Mouse (Mus musculus) left cerebral cortex, adult 11 months (tissue): ENCODE data around the gene Sphk2.

Experiments
- DNase-seq: peaks from one replicate; pipeline ENCODE4 v3.0.0; 2022; ENCODE audit warnings: low spot score

Gene Sphk2

DNA sequence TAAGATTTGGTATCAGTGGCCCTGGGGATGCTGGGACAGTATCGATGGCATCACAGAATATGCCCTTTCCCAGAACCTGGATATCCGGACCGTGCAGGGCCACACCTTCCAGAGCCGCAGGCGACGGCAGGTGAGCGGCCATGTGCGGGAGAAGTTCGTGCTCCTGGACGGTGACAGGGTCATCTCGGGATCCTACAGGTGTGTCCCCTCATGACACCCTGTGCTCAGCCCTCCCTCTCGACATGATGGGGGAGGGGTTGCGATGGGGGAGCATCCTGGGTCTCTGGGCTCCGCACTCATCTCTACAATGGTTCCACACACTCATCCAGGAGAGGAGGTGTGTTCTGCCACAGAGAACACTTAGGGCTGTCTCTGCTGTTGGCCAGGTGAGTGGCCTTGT lies 6.0 kb upstream of the Sphk2 start:
- DNase-seq: no peak

DNA sequence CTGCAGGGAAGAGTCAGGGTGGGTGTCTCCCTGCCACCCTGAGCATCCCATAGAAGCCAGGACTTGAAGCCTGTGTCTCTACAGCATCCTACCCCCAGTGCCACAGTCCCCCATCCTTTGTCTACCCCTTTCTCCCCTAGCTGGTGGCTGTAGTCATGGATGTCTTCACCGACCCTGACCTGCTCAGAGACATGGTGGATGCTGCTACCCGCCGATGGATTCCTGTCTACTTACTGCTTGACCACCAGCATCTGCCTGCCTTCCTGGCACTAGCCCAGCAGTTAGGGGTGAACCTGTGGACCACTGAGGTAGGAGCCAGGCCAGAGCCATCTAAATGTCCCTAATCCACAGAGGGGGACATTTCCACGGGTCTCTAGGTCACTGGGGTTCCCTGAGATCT lies 5.5 kb upstream of the Sphk2 start:
- no peak for DNase-seq

DNA sequence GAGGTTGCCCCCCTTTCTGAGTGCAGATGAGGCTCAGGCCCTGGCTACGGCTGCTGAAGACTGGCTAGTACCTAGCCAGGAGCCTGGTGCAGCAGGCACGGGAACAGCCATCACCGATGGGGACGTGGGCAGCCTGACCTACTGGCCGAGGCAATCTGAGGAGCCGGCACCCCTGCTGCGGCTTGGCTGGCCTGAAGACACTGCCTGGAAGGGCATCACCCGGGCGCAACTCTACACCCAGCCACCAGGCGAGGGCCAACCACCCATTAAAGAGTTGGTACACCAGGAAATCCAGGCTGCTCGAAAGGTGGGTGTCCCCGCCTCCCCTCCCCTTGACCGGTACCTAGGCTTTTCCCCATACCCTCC lies 4.5 kb upstream of the Sphk2 start:
- DNase-seq: no peak

DNA sequence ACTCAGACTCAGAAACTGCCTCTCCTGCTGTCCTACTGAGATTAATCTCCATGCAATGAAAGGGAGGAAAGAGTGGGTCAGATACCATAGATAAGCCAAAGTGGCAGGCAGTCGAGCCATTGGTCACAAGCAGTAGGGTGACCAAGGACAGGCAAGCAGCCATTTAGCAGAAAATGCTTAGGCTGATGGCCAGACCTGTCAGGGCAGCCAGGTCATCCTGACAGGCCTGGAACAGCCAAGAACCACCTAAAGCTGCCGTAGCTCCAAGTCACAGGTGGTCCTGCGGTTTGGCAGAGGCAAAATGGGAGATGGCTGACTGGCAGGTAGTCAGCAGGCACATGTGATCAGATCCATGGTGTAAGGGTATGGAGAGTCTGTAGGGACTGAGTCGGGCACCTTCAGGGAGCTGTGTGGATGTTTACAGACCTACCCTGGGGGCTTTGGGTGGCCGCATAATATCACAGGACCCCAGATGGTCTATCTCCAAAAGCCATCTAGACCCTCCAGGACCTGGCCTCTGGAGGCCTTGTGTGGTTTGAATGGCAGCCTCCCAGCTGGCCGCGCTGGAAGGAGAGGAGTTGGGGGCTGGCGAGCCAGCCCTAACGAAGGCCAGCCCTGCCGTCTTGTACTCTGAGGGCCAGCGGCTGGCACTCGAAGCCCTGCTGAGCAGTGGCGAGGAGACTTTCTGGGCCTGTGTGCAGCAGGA lies 4.0 kb upstream of the Sphk2 start:
- no peak for DNase-seq

DNA sequence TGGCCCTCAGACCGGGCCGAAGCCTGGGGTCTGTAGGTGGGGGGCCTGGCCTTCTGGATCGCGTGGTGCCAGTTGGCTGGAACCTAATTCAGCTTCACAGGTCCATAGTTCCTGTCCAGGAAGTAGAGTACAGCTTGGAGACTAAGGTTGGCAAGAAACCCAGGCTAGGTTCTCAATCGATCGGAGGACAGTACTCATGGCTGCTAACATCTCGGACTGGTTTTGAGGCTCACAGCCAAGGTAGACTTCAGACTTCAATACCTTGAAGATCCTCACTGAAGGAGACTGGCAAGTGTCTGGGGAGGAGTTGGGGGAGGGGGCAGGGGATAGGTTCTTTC lies 3.4 kb upstream of the Sphk2 start:
- DNase-seq: no peak

DNA sequence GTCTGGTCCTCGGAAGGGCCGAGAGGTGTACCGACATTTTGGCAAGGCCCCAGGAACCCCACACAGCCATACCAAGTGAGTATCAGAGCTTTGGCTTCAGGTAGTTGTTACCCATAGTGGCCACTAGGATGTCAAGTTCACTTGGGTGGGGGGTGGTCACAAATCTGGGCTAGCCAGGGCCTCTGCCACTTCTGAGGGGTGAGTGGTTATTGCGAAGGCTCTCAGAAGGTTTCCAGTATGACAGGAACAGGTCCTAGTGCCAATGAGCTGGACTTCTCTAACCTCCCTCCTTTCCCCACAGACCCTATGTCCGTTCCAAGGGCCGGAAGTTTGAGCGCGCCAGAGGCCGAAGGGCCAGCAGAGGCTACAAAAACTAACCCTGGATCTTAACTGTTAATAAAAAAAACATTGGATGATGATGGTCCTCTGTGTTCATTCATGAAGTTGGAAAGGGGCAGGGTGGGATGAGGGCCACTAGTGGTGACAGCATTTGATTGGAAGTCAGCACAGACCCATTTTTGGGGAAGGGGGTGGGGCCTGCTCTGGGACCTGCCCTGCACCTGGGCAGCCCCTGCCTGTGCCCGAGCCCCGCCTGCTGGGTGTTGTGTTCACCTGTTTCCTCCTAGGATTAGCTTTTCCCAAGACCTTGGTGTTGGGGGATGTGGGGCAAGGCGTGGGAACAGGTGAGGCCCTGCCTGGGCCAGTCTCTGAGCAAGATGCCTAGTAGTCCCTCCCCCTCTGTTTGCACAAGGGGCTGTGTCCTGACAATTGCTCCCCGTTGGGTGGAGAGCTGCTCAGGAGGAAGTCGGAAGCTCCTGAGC lies 2.8 kb upstream of the Sphk2 start, which contains the start of gene Fam83e:
Fam83e (plus strand) TSS at position 800 of the 821 bp plus-strand sequence.
- DNase-seq: no peak

DNA sequence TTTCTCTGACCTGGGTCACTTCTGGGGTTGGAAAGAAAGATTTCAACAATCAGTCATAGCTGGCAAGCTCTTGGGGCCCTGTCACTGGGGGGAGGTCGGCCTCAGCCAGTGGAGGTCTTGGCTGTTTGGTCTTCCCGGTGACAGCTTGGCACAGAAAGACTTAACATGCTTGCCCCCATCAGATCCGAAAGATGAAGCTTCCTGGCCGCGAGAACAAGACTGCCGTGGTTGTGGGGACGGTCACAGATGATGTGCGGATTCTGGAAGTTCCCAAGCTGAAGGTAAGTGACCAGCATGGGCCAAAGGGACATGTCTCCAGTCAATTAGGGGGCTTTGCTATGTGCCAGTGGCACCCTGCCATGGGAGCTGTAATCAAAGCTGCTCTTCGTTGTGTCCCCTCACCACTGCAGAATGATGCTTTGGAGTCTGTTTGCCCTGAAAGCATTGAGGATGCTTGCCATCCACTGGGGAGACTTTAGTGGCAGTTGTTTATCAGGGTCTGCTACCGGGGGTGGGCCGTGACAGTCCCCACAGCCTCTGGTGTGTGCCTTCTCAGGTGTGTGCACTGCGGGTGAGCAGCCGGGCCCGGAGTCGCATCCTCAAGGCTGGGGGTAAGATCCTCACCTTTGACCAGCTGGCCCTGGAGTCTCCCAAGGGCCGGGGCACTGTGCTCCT lies 2.1 kb upstream of the Sphk2 start:
- DNase-seq: no peak

DNA sequence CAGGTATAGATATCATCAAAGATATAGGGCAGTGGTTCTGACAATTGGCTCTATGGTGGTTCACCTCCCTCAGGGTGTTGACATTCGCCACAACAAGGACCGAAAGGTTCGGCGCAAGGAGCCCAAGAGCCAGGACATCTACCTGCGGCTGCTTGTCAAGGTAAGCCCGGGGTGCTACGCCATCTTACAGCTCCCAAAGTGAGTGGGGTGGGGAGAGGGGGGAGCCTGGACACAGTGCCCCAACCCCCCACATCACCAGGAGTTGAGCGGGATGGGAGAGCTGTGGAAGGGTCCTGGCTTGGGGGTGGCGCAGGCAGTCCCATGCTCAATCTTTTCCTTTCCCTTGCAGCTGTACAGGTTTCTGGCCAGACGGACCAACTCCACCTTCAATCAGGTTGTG lies 1.4 kb upstream of the Sphk2 start:
- no peak for DNase-seq

DNA sequence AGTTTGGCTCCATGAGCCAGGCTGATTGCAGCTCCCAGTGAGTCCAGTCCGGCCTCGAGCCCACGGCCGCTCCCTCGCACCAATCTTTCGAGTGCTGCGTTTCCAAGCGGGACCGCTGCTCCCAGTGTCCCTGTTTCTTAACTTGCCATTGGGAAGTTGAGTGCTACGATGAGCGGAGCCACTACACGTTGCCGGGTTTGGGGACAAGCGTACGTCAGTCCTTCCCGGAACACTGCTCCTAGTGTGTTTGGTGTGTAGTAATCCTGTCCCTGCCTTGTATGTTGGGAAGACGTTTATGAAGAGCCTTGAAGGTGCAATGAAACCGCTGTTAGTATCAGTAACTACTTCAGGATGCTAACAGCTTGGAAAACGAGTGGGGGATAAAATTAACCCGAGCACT lies 529 bp upstream of the Sphk2 start:
- DNase-seq: no peak

DNA sequence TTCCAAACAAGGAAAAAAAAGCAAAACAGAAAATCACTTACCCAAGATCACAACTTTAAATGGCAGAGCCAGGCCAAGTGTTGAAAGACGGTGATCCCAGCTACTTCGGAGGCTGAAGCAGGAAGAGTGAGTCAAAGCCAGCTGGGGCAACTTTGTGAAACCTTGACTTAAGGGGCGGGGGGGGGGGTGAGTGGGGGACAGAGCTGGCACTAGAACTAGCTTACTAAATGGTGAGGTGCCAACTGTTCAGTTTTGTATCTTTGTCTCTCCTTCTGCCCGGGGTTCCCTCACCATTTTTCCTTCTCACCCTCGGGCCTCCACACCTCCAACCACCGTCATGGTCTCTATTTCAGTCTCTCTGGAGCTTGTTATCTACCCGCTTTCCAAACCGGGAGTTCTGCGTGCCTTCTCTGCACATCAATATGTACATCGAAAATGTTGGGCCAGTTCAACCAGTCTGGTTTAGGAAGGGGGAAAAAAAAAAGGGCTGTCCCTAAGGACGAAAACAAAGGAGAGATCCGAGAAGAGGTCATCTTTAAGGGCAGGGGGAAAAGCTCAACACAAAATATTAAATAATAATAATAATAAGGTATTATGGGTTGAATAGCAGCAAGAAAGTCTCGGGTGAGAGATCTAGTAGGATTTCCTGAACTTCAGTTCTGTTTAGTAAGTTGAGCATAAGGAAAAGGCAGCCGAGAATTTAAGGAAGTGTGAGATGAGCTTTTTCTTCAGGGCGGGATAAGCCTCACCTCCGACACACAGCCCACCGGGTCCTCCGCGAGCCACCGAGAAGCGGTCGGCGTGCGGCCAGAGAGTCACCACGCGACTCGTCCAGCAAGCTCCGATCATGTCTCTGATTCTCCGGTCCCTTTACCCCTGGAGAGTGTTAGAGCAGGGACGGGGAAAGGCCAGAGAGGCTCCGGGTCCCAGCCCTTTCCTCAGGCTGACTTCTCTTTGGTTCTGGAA lies 567 bp downstream of the Sphk2 start:
- DNase-seq: no peak

DNA sequence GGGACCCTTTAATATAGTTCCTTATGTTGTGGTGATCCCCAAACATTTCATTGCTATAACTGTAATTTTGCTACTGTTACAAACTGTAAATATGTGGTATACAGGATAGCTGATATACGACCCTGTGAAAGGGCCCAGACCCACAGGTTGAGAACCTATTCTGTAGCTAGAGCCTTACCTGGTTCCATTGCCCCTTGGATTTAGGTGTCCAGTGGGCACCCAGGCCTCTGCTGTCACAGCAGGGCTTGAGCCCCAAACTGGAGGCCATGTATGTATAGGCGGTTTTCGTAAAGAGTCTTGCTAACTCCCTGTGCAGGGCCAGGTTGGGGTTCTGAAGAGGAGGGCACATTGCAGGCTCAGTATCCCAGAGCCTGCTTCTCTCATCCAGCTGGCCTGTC lies 1.3 kb downstream of the Sphk2 start:
- DNase-seq: no peak

DNA sequence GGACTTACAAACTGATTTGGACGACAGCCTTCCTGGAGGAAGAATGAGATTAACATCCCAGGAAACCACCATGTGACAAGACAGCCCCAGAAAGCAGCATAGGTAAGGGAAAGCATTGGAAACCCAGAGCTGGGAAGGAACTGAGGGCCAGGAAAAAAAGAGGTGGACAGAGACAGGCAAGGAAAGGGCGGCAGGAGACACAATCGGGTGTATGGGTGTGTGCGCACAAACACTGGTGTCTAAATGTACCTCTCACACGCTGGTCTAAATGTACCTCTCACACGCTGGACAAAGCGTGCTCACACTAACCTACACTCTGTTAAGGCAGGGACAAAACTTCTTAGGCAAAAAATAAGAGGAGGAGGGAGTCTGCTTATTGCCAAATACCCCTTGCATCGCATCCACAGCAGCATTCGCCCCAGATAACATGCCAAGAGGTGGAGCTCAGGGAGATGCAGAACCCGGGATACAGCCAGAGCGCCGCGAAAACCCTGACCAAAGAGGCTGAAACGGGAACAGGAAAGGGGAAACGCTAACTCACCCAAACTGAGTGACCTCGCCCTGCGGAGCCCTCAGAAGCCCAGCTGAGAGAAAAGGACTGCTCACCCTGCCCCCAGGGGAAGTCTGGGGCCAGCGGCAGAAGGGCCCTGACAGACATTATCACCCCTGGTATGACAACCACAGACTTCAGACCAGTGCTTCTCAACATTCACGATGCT lies 1.9 kb downstream of the Sphk2 start:
- DNase-seq: no peak

DNA sequence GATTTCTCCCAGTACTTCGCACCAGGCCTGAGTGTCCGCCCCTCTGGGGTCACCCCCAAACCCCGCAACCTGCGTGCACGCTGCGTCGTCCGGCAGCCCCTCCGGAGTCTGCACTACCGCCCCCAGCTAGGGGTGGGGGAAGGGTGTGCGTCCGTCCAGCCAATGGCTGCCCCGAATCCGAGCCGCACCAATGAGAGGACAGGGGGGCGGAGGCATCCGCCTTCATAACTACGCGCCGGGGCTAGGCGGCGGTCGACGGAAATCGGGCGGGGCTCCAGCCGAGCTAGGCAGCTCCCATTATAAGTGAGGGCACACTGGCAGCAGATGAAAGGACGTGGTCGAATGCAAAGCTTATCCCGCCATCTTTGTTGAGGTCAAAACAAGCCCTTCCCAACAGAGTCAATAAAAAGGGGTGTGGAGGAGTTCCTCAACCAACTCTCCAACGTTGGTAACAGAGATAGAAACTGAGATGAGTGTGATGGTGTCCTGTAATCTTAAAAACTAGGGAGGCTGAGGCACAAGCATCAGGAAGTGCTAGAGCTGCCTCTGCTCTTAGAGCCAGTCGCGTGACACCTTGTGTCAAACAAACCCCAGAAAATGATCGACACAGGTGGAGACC lies 2.6 kb downstream of the Sphk2 start, which contains the start of gene Rpl18:
Rpl18 (plus strand) TSS at position 368 of the 619 bp plus-strand sequence.
- DNase-seq: peak; percentile 97

DNA sequence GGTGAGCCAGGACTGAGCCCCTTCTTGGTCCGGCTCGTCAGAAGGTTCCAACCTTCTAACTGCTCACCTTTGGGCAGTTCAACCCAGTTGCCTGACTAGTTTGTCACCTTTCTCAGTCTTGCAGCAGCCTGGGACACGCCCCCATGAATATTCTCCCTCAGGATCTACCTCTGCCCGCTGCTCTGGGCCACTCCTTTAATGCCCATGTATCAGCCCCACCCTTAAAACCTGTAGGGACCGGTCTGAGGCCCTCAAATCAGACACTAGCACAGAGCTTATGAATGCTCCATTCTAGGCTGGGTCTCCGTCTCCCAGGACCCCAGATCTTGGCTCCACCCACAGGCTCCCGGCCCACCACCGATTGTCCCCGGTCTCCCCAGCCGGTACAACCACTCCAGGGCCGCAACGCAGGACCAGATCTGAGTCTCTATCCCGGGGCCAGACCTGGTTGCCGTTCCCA lies 3.1 kb downstream of the Sphk2 start:
- no peak for DNase-seq

DNA sequence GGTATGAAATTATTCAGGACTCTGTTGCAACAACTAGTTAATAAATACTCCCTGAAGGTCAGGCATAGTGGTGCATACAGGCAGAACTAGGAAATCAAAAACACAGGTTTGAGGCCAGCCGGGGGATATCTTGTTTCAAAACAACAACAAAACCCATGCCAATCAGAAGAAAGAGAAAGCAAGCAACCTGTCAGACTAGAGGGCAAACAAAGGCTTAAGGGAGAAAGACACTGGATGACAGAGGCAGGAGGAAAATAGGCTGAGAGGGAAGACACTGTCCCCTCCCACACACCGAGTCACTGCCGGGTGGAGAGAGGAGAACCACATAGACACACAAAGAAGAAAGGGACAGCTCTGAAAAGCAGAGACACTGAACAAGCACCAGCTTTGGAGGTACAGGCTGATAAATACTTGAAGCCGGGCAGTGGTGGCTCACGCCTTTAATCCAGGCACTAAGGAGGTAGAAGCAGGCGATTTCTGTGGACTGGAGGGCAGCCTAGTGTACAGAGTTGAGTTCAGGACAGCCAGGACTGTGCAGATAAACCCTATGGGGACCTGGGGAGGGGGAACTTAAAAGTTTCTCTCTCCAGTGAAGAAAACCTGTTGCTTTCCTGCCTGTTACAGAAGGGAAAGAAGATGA lies 3.8 kb downstream of the Sphk2 start:
- DNase-seq: no peak

DNA sequence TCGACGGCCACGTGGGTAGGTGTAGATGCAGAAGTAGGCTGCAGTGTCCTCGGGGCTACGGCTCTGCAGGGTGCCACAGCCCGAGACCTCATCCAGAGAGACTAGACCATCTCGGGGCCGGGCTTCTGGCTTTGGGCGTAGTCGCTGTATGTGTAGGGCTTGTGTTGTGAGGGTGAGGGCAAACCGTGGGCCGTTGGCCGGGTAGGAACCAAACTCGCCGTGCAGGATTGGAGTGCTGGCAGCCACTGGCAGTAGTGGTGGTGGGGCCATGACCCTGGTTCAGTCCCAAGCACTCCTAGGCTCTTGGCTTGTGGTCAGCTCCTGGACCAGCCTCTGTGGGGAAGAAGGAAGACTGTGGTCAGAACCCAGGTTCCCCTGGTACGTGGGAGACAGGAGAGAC lies 4.4 kb downstream of the Sphk2 start:
- no peak for DNase-seq

DNA sequence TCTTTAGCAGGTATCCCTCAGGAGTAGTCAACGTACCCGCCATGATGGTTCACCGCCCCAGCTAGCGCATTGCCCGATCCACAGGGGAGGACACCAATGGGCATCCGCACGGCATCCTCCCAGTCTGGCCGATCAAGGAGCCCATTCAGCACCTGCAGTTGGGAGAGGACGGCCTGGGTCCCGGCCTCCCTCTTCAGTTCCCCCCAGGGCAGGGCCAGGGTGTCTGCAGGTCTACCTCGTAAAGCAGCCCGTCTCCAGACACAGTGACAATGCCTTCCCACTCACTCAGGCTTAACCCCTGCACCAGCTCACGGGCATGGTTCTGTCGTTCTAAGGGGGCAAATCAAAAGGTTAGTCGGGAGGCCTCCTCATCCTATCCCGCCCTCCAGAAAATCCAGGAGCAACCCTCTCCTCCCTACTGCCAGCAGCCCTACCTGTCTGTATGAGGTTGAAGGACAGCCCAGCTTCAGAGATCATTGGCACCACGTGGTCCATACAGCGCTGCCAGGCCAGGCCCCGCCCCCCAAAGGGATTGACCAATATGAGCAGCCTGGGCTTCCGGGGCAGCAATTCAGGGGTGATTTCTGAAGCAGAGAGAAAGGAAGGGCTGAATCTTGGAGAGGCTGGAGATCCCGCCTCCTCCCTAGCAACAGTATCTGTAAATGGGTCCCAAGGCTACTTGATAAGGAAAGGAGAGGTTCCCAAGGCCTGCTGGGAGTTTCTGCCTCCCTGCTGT lies 5.6 kb downstream of the Sphk2 start:
- no peak for DNase-seq

DNA sequence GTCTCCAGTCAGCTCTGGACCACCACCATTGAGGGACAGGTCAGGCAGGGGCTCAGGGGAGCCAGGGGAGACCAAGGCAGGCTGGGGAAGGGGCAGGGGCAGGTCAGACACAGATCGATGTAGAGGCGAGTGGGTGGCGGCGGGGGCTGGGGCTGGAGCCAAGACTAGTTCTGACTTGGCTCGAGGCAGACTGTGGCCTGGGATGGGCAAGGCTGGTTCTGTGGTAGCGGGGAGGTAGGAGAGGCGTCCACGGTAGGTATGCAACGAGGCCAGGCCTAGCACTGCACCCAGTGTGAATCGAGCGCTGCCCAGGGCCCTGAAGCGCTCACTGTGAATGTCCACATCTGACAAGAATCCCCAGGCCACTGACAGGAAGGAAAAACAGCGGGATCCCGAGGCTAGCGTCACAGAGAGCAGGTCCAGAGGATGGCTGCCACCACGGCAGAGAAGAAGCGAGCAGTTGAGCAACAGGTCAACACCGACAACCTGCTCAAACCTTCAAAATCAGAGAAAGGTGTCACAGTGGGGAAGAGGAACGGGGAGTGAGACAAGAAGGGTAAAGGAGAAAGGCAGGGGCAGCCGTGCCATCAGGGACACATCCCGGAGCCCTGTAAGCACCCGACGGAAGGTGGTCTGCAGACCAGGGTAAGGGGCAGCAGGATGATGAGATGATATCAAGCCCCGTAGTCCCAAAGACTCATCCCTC lies 6.3 kb downstream of the Sphk2 start:
- DNase-seq: no peak
